Mouse (Mus musculus) erythroblast, embryonic 14.5 days (primary cell): ENCODE data around the gene Ctss.

Experiments used
- GATA1 ChIP-seq: IDR thresholded peaks from 2 replicates; pipeline ENCODE4 v1.6.1; 2012; ENCODE audit warnings: low read length, inconsistent platforms, mixed read lengths
- TAL1 ChIP-seq: IDR thresholded peaks from 3 replicates; pipeline ENCODE4 v1.6.1; 2012; ENCODE audit warnings: low read length, inconsistent platforms, mixed read lengths

DNA sequence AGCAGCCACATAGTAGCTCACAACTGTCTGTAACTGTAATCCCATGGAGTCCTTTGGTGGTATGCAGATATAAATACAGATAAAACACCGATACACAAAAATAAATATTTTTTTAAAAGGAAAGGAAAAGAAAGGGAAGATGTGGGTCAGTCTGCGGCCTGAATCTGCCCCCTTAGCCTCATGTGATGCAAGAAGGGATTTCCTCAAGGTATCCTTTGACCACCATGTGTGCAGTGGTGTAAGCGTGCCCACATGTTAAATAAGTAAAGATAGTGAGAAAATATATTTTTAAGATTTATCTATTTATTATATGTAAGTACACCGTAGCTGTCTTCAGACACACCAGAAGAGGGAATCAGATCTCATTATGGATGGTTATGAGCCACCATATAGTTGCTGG lies 13.3 kb downstream of the Ctss start:
- TF ChIP-seq GATA1 (no peak), TAL1 (no peak)
